Mouse (Mus musculus) adrenal gland (tissue): ENCODE measurements around the gene Deup1.
"Not testable (repeated sequence)": the region's sequence is repeated elsewhere in the genome, so short reads cannot be mapped to it uniquely, and the experiment has no call there.

ENCODE experiments used
- intact Hi-C: fragments of 180-260 bp; cut with DNase I; formaldehyde crosslinking; loops from one replicate; pipeline ENCODE4 v1.15.1; 2025

Gene Deup1

DNA sequence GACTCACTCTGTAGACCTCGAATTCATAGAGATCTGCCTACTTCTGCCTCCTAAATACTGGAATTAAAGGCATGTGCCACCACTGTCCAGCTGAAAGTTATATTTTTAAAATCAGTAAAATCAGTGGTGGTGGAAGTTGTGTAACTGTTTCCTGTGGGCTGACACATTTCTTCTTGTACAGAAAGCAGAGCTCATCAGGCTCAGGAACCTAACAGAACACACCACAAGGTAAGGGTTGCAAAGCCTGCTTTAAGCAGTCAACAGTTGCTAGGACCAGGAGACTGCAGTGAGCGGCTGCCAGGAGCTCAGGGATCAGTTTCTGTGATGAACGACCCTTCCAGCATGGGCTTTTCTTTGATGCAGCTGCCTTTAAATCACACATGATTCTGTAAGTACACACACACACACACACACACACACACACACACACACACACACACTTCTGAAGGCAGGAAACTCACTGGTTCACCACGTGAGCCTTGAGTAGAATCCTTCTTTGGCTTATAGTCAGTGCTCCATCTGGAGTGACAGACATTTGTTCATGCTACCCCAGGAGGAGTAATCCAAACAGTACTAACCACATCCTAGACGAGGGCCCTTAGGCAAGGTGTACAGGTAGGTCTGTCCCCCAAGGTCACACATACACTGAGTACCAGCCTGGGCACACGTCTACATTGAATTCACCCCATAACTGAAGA is 40.4 kb downstream of the Deup1 start:
- intact Hi-C loops = no loop called here

DNA sequence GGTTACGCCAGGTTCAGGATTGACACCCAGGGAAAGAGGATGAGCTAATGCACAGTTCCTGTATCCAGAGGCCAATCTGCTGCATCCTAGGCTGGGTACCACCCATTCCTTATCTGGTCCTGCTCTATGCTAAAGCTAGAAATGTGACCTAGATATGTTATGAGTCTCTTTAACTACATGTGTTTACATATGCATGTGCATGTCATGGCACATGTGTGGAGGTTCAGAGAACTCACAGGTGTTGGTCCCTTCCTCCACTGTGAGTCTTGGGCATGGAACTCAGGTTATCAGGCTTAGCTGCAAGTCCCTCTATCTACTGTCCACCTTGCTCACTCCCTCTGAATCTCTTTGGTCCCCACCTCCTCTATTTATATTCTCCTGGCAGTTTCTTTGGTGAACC is 41.8 kb downstream of the Deup1 start:
- intact Hi-C loops = no loop called here

DNA sequence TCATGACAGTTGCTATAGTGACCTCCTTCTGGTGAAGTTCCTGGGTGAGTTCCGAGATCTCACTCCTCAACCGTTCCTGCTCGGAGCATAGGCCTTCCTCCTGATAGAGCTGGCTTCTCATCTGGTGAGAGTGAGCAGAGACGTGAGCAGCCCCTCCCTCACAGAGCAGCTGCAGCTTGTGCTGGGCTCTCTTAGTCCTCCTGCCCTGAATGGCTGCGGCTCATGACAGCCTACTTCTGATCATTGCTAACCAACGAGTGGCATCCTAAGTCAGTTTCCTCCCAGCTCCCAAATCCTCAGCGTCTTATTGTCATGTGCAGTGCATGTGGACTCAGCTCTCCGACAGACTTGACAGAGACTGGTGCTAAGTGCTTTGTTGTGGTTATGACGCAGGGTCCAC is 43.5 kb downstream of the Deup1 start:
- intact Hi-C loops = no loop called here

DNA sequence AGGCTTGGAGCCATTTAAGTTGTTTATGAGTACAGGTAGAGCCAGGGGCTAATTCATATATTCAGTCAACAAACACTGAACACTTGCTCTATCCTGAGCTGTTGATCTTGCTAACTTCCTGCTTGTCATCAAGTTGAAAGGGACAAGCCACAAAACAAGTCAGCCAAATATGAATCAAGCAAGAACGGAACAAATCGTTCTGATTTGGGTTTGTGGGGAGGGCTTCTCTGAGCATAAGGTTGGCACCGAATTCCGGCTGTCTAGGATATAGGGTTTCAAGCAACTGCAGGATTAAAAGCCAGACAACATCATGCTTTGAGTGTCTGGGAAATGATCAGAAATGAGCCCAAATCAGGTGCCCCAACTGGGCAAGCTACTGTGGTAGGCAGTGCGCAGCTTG is 45.7 kb downstream of the Deup1 start:
- intact Hi-C loops = no loop called here

DNA sequence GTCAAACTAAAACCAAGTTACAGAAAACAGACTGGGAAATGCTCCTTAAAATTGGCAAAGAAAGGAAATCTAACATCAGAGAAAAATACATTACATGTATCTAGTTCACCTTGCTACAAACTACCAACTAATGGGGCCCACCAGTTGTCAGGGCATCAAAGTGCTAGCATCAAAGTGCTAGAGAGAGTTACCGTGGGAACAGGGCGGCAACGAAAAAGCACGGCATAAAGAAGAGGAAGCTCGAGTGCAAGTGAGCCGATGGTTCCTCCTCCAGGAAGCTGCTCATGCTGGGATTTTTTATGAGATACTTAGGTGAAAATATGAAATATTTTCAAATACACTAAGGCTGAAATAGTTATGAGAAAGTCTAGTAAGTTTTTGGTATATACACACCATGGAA is 47.6 kb downstream of the Deup1 start:
- intact Hi-C loops = no loop called here

DNA sequence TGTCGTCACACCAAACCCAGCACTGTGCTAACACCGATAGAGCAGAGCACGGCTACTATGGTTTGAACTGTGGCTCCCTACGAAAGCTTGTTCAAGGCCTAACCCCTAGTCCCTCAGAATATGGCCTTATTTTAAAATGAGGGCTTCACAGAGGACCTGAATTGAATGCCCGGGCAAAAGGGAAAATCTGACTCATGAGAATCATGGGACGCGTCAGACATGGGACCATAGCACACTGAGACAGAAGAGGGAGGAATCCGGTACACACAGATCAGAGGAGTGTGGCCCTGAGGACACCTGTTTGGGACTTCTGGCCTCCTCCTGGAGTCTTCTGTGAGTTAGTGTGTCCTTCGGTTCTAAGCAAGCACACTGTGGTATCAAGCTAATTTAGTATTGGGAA is 48.8 kb downstream of the Deup1 start:
- intact Hi-C loops = no loop called here

DNA sequence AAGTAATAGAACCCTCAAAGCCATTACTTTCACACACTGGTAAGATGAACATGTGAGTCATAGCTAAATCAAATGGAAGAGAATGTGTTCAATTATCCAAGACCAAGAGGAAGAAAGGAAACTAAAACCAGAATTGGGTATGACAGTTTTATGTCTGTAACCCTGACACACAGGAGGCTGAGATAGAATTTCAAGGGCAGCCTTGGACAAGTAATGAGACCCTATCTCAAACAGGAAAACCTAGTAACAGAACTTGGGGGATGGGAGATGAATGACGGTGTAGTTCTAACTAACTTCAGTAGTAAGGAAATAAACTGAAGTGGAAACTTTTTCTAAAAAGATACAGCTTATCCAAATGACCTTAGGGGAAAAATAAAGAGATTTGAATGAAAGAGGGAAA is 49.3 kb downstream of the Deup1 start:
- intact Hi-C loops = no loop called here

DNA sequence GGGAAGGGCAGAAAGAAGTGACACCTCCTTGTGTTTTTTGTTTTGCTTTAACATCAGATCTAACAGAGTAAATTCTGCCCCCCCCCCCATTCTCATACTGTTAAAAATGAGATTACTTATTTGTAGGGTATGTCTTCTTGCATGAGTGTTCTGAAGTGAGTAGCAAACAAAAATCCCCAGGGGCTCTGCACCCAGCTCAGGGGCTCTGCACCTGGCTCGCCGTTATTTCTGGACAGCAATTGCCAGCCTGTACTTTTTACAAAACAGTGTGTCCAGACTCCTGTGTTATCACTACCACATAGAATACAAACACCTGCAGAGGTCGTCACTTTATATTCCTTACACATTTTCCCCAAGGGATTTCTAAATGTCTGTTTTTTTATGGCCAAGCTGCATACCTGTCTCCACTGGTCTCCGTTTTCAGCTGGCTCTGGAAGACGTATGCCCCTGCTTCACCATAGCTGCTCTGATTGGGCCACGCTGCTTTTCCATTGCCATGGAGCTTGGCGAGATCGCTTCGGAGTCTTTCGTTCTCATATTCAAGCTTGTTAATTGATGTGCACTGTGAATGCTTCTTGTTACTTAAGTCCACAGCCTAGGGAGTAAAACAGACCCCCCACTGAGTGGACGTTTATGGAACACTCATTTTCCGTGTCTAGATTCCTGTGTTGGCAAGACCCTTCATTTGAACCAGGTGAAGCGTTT is 52.8 kb downstream of the Deup1 start:
- intact Hi-C loops = no loop called here

DNA sequence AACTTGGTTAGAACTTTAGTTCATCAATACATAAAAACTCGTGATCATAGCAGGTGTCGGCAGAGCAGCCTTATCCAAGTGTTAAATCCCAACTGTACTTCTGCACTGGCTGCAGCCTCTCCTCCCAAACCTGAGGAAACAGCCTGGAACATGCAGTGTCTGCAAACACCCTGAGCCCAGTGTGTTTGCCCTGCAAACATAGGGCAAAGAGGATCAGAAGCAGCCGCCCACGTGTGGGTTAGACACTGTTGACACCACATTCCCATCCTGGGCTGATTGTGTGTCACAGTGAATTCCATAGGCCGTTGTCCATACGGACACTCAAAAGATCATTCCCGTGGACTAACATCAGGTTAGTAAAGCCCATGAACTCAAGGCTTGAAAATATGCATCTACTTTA is 65.4 kb downstream of the Deup1 start:
- intact Hi-C loops = no loop called here

DNA sequence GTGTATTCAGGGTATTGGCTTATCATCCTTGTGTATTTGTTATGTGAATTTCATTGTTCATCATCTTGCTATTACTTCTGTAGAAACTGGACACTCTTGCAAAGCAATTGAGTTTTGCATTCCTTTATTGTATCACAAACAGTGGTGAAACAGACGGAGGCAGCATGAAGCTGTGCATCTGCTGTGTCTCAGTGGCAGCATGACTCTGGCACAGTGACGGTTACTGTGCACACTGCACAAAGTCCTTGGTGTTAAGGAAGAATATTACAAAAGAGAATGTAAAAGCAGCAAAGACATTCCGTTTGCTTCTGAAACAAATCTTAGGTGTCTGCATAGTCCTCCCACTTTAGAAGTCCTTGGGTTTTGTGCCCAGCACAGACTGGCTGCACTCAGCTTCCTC is 67.3 kb downstream of the Deup1 start:
- intact Hi-C loops = no loop called here

DNA sequence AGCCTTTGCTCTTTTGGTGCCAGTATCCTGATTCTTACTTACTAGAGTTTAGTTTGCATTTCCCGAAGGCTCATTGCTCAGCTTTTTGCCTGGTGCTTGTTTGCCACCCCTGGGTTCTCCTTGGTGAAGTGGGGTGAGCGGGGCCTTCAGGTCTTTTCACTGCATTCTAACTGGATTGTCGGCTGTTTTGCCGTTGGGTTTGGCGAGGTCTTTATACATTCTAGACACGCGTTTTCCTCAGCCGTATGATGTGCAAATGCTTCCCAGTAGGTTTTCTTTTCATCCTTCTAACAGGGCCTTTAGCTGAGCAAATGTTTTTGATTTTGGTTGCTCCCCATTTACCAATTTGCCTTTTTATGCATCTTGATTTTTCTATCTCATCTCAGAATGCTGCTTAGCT is 74.4 kb downstream of the Deup1 start:
- intact Hi-C loops = no loop called here

DNA sequence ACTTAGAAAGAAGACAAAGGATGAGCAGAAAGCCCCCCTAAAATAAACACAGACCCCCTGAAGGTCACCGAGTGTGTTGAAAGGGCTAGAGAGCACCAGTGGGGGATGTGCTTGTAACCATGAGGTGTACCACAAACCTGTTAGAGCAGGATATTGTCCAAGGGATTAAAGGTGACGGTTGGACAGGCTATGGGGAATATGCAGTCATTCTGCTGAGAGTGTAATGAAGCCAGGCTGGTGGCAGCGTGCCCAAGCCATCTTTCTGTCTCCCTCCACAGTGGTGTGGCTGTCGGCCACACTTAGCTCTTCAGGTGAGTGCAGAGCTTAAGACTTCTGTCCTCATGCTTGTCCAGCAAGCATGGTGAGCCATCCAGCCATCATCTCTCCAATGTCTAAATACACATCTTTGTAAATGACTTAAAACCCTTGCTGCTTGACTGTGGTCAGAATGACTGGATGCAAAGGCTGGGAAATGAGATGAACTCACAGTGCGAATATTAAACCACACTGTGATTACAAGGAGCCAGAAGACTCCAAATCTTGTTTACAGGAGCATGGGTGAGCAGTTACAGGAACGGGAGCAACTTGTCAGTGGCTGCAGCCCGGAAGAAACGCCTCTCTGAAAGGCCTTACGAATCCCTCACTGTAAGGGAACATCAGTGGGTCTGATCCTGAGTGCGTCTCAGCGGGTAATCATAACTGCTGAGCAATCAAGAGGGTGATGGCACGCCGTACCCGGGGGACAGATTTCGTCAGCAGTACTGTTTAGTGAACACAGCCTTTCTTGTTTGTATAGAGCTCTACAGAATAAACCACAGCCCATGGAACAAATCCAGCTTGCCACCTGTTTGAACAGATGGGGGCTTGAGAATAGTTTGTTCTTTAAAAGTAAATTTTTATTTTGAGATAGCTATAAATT is 75.5 kb downstream of the Deup1 start:
- intact Hi-C loops = no loop called here

DNA sequence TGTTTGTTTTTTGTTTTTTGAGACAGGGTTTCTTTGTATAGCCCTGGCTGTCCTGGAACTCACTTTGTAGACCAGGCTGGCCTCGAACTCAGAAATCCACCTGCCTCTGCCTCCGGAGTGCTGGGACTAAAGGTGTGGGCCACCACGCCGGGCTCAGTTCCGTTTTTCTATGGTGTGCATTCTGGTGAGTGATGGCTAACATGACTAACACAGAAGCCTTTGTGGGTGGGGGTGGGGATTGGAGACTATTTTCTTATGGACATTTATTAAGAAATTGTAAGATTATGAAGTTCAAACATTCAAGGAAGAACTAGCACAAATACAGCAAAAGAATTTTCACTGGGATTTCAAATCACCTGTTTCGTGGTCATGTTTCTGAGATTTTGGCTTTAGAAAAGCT is 76.7 kb downstream of the Deup1 start:
- intact Hi-C loops = not testable (repeated sequence)

DNA sequence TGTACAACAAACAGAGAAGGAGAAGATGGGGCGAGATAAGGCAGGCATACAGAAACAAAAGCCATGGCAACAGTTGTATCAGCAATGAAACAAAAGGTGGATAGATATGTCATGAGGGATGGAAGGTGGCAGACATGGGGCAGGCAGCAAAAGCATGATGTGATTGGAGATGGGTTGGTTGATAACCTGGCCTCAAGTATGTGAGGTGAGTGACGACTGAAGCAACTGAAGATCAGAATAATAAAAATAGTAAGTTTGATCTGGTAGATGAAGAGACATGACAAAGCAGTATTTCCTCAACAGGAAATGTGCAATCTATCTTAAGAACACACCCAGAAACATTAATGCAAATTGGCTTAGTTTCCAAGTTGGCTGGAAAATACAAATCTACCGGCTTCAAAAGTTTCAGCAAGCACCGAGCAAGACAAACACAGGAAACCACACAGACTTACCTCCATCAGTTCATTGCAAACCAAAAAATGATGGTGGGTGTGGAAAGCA is 77.2 kb downstream of the Deup1 start:
- intact Hi-C loops = no loop called here

DNA sequence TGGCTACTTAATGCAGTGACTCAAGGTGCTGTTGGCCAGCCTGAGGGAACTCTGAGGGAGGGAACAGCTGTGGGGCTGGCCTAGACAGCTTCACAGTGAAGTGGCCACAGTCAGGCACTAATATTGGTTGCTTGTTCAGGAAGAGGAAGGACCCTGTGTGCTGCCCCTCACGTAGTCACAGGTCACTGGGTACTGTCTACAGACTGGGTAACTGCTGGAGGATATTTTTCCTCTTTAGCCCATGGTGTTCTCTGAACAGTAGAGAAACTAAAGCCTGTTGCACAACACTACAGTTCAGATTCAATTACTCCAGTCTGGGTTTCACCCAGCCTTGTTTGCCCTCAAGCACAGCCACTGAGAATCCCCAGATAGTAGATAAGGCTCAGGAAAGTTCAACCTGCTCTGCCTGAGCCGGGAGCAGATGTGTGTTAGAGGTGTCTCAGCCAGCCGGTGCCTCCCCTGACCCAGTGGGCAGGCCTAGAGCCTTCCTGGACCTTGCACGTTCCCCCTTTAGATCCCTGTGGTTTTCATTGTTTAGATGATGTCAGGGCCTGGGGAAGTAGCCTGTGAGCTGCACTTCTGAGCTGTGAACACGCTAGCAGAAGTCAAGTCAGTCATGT is 85.9 kb downstream of the Deup1 start:
- intact Hi-C loops = no loop called here

DNA sequence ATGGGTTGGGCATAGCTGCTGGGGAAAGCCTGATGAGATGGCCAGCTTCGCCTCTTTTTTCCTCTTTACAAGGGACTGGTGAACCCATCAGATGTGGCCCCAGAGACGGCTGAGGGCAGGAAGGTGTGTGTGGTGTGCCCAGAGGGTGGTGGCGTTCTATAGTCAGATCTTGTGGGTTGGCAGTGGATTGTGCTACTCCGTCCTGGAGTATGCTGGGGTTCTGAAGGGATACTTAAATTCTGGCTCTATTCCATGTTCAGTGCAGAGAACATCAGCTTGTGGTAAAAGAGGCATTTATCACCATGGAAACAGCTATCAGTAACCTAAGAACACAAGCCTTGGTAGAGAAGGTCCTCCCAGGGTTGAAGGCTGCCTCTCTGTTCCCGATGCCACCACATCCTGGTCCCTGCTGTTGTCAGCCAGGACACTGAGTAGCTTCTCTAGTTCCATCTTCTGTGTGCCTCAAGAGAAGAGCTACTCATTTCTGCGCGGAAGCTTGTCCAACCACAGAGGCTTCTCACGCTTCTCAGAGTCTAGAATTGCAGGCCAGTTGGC is 88.7 kb downstream of the Deup1 start:
- intact Hi-C loops = loop anchor here (5.0 kb wide), 1 partner anchor 42 kb away; no protein-coding TSS in a partner anchor

DNA sequence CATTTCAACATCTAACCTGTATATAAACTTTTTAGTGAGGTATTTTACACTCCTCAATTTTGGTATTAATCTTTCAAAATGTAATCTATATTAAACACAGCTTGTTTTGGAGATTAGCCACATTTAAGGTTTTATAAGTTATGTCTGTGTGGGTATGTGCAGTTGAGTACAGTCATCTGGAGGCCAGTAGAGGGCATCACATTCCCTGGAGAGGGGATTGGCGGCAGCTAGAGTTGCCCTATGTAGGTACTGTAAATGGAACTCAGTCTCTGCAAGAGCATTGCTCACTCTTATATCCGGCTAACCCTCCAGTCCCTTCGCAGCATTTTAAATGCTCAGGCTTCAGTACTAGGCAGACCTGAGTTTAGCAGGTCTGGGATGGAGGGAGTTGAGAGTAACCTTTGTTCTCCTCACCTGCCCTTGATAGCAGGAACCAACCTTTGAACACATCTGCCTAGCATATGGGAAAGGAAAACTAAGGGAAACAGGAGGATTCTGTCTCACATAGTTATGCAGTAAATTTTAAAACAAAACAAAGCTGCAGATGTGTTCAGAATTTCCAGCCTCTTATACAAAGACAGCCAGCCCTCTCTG is 90.2 kb downstream of the Deup1 start:
- intact Hi-C loops = loop anchor here (5.0 kb wide), 1 partner anchor 40 kb away; no protein-coding TSS in a partner anchor

DNA sequence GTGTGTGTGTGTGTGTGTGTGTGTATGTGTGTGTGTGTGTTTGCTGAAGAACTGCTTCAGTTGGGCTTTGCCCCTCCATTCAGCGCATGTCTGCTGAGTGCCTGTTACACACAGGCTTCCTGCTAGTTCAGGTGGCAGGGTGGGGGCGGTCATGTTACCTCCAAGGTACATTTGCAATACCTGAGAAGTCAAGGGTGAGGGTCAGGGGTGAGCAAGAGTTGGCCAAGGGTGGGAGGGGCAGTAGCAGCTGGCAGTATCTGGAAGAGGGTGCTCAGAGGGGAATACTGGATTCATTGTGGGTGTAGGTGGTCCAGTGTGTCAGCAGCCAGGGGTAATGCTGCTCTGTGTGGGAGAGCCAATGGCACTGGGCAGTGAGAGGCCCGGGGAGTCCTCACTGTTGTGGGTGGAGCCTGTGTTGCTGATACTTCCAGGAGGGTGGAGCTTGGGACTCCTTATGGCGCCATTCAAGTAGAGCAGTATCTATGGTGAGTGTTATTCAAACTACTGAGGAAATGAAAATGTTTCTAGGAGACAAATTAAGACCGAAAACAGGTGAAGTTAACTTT is 90.8 kb downstream of the Deup1 start:
- intact Hi-C loops = loop anchor here (5.0 kb wide), 1 partner anchor 40 kb away; no protein-coding TSS in a partner anchor

DNA sequence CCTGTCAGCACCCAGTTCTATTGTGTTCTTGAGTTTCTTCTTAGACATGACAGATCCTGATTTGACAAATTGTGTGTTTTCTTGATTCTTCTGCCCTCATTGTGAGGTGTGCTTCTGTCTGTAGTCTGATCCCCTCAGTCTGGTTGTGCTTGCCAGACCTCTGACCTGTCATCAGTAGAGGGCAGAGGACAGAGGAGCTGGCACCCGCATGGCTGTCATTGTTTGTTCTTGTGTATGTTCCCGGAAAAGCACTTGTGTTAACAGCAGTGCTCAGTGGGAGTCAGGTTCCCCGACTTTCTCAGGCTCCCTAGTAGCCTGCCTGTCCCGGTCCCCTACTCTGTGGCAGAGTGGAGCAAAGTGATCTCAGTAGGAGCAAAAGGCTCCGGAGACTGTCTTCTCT is 92.3 kb downstream of the Deup1 start:
- intact Hi-C loops = loop anchor here (5.0 kb wide), 1 partner anchor 38 kb away; no protein-coding TSS in a partner anchor

DNA sequence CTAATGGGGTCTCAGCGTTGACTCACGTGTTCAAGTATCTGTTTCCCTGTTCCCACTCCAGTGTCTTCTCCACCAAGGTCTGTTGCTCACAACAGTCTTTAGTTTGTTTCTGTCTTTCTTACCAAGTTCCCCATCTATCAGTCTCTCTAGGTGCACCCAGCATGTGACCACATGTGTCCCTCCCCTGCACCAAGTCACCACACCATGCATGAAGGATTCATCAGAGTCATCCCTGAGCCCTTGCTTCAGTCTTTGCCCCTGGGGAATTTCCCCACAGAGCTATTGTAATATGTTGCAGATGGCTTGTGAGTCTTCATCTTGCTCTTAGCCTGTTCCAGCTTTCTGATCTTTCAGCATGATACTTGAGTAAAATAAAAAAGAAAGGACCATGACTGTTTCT is 93.6 kb downstream of the Deup1 start:
- intact Hi-C loops = no loop called here
